Mouse (Mus musculus): Measurements from ENCODE around the gene Frmd4a.
A peak's percentile ranks its signal among the peaks of the same experiment; 100 is the strongest.

Frmd4a gene

GRCm38 (mm10) chr2:4444740-4445139 lies 427.2 kb downstream of the Frmd4a start:
- DNase-seq (ENCODE audit: low spot score) = no peak

- no peak for DNase-seq (ENCODE audit: low spot score)
These were observed 428.3 kb downstream of the Frmd4a start for GRCm38 (mm10) chr2:4445629-4446400.

- no peak for DNase-seq (ENCODE audit: low spot score)
These were observed 432.5 kb downstream of the Frmd4a start for GRCm38 (mm10) chr2:4449860-4450480.

GRCm38 (mm10) chr2:4452590-4453400 lies 435.3 kb downstream of the Frmd4a start:
- peak; percentile 25 for DNase-seq (ENCODE audit: low spot score)

- no peak for DNase-seq (ENCODE audit: low spot score)
These were observed 437.8 kb downstream of the Frmd4a start for GRCm38 (mm10) chr2:4455097-4456025.

- DNase-seq (ENCODE audit: low spot score) = no peak
These were observed 443.4 kb downstream of the Frmd4a start for GRCm38 (mm10) chr2:4460897-4461296.

- no peak for DNase-seq (ENCODE audit: low spot score)
These were observed 444.0 kb downstream of the Frmd4a start for GRCm38 (mm10) chr2:4461514-4461913.

GRCm38 (mm10) chr2:4462480-4462879 lies 445.0 kb downstream of the Frmd4a start:
- DNase-seq (ENCODE audit: low spot score) = no peak

- DNase-seq (ENCODE audit: low spot score) = no peak
These were observed 448.6 kb downstream of the Frmd4a start for GRCm38 (mm10) chr2:4466084-4466483.

- no peak for DNase-seq (ENCODE audit: low spot score)
These were observed 449.8 kb downstream of the Frmd4a start for GRCm38 (mm10) chr2:4467314-4467713.

- no peak for DNase-seq (ENCODE audit: low spot score)
These were observed 455.4 kb downstream of the Frmd4a start for GRCm38 (mm10) chr2:4472760-4473480.

- DNase-seq (ENCODE audit: low spot score) = no peak
These were observed 456.5 kb downstream of the Frmd4a start for GRCm38 (mm10) chr2:4473866-4474538.

- no peak for DNase-seq (ENCODE audit: low spot score)
These were observed 457.0 kb downstream of the Frmd4a start for GRCm38 (mm10) chr2:4474539-4474937.

- no peak for DNase-seq (ENCODE audit: low spot score)
These were observed 458.5 kb downstream of the Frmd4a start for GRCm38 (mm10) chr2:4475991-4476390.

- DNase-seq (ENCODE audit: low spot score) = no peak
These were observed 459.1 kb downstream of the Frmd4a start for GRCm38 (mm10) chr2:4476608-4477007.

- peak; percentile 39 for DNase-seq (ENCODE audit: low spot score)
These were observed 459.8 kb downstream of the Frmd4a start for GRCm38 (mm10) chr2:4477311-4477710.

GRCm38 (mm10) chr2:4480180-4480579 lies 462.7 kb downstream of the Frmd4a start:
- peak; percentile 44 for DNase-seq (ENCODE audit: low spot score)

GRCm38 (mm10) chr2:4481154-4481553 lies 463.6 kb downstream of the Frmd4a start:
- DNase-seq (ENCODE audit: low spot score) = no peak

- DNase-seq (ENCODE audit: low spot score) = no peak
These were observed 468.7 kb downstream of the Frmd4a start for GRCm38 (mm10) chr2:4486185-4486584.

- DNase-seq (ENCODE audit: low spot score) = no peak
These were observed 469.8 kb downstream of the Frmd4a start for GRCm38 (mm10) chr2:4487280-4487679.

Data from MN1 (cell line).